Mouse (Mus musculus) hindbrain, embryonic 15.5 days (tissue): ENCODE measurements at regions not wholly inside any gene's neighbourhood (a gene's known extent, or its start where the extent isn't known, plus 50 kb on each side); places are given as distances from the start of the nearest gene placed in this dataset.

Experiments used
- ATAC-seq: fragments of 200-750 bp; cut with Nextera tagmentation; 2 replicates; pipeline ENCODE4 v1.8.0; 2017; ENCODE audit warnings: low read depth, moderate number of reproducible peaks, moderate TSS enrichment; ENCODE audit not compliant: low FRiP score
- H3K27ac ChIP-seq: fragments of 300-500 bp; sonication (generic); replicated peaks from 2 replicates; pipeline ENCODE4 v1.5.1; 2015; ENCODE audit warnings: mild to moderate bottlenecking, inconsistent platforms
- H3K27me3 ChIP-seq: fragments of 300-500 bp; sonication (generic); 2 replicates; pipeline ENCODE4 v1.6.1; 2015; ENCODE audit warnings: control low read depth, inconsistent platforms
- H3K36me3 ChIP-seq: fragments of 300-500 bp; sonication (generic); 2 replicates; pipeline ENCODE4 v1.6.1; 2015; ENCODE audit warnings: control low read depth, inconsistent platforms
- H3K4me1 ChIP-seq: fragments of 300-500 bp; sonication (generic); replicated peaks from 2 replicates; pipeline ENCODE4 v1.6.1; 2015; ENCODE audit warnings: control low read depth, inconsistent platforms
- H3K4me2 ChIP-seq: fragments of 300-500 bp; sonication (generic); 2 replicates; pipeline ENCODE4 v1.6.1; 2015; ENCODE audit warnings: moderate library complexity, mild to moderate bottlenecking, inconsistent platforms
- H3K4me3 ChIP-seq: fragments of 300-500 bp; sonication (generic); 2 replicates; pipeline ENCODE4 v1.5.1; 2015; ENCODE audit warnings: mild to moderate bottlenecking, inconsistent platforms
- H3K9ac ChIP-seq: fragments of 300-500 bp; sonication (generic); 2 replicates; pipeline ENCODE4 v1.6.1; 2015; ENCODE audit warnings: inconsistent platforms
- H3K9me3 ChIP-seq: fragments of 300-500 bp; sonication (generic); 2 replicates; pipeline ENCODE4 v1.6.1; 2016; ENCODE audit warnings: control low read depth, inconsistent platforms
- WGBS: fragments of 180-500 bp; shearing (Covaris S2); methylation state at CpG from one replicate; pipeline ENCODE4 v1.1.7; 2015; 5-methylcytosine and 5-hydroxymethylcytosine counted together

DNA sequence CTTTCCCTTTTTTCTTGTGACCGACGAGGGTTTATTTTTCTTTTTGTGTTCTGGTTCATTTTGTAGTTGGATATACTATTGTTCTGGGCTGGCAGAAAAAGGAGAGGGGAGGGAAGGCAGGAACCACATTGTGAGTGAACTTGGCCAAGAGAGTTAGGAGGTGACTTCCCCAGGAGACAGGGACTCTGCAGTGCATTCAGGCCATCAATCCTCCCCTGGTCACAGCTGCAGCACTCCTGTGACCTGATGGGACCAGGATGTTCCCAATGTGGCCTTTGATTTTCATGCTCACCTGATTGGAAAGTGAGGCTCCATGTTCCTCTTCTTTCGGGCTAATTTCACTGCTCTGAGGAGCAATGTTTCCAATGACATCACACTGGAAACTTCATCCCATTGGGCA, 188.2 kb upstream of the Irx3 start:
- no peak overlapping the region for H3K27ac ChIP-seq
- ATAC-seq = no peak
- peaks cover 31% of the 10 kb centered on the region for H3K4me1 ChIP-seq
- 53% methylated on average over 3 of the region's 3 CpGs for WGBS
- H3K9me3 ChIP-seq = no peaks in the 10 kb centered on the region
- peaks cover 3% of the 10 kb centered on the region for H3K27me3 ChIP-seq
- H3K4me3 ChIP-seq = no peak overlapping the region
- no peaks in the 10 kb centered on the region for H3K36me3 ChIP-seq
- H3K4me2 ChIP-seq = no peak overlapping the region
- no peak overlapping the region for H3K9ac ChIP-seq

GRCm38 (mm10) chr8:91988866-91989633, 187.2 kb upstream of the Irx3 start:
- WGBS = 65% methylated on average over 11 of the region's 11 CpGs
- Histone ChIP-seq H3K27me3 (peaks cover 4% of the 10 kb centered on the region), H3K27ac (no peak overlapping the region), H3K9me3 (no peaks in the 10 kb centered on the region), H3K36me3 (no peaks in the 10 kb centered on the region), H3K4me2 (no peak overlapping the region), H3K4me3 (no peak overlapping the region), H3K4me1 (peaks cover 31% of the 10 kb centered on the region), H3K9ac (no peak overlapping the region)
- ATAC-seq = no peak

GRCm38 (mm10) chr8:91987854-91988253, 186.0 kb upstream of the Irx3 start:
- no peak overlapping the region for H3K4me2 ChIP-seq
- WGBS = 78% methylated on average over 6 of the region's 6 CpGs
- H3K27me3 ChIP-seq = peaks cover 7% of the 10 kb centered on the region
- H3K36me3 ChIP-seq = no peaks in the 10 kb centered on the region
- H3K9ac ChIP-seq = no peak overlapping the region
- no peak overlapping the region for H3K4me3 ChIP-seq
- H3K4me1 ChIP-seq = peaks cover 21% of the 10 kb centered on the region
- H3K27ac ChIP-seq = no peak overlapping the region
- no peak for ATAC-seq
- H3K9me3 ChIP-seq = no peaks in the 10 kb centered on the region

- no peak overlapping the region for H3K9ac ChIP-seq
- peaks cover 5% of the 10 kb centered on the region; the same call in 1 of the 2 replicates for H3K27me3 ChIP-seq
- H3K4me3 ChIP-seq = no peak overlapping the region
- ATAC-seq = no peak
- H3K27ac ChIP-seq = no peak overlapping the region
- no peaks in the 10 kb centered on the region for H3K4me1 ChIP-seq
- no peaks in the 10 kb centered on the region for H3K36me3 ChIP-seq
- H3K4me2 ChIP-seq = no peak overlapping the region
- WGBS = 84% methylated on average over 2 of the region's 2 CpGs
- H3K9me3 ChIP-seq = no peaks in the 10 kb centered on the region
Measured at GRCm38 (mm10) chr8:91983171-91983570, 181.3 kb upstream of the Irx3 start.

DNA sequence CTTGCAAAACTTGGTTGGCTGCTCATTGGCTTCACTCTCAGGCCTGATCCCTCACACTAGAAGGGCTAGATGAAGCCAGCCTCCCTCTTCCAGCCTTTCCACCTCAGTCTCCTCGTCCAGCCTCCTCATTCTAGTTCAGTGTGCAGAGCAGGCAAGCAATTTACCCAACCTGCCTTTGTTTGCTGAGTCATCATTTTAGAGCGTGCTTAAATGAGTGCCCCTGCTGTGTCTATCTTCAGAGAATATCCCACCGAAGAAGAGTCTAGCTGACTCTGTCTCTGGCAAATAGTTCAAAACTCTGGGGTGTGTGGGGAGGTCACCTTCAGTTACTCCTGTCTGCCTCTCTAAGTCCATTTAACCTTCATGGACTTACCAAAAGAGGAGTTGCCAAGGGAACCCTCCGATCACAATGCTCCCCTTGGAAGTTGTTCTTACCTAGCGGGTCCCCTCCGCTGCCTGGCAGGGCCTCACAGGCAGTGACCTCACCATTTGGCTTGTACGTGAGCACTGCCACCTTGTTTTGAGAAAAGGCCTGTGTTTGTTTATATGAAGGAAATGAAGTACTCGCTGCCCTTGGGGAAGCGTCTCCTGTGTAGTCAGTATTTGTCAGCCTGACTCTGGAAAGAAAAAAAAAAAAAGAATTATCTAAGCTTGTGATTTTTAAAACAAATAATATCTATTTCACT, 175.2 kb upstream of the Irx3 start:
- Histone ChIP-seq H3K36me3 (no peaks in the 10 kb centered on the region), H3K27ac (no peak overlapping the region), H3K4me1 (peaks cover 17% of the 10 kb centered on the region), H3K4me2 (no peak overlapping the region), H3K9me3 (no peaks in the 10 kb centered on the region), H3K27me3 (peaks cover 16% of the 10 kb centered on the region), H3K4me3 (no peak overlapping the region), H3K9ac (no peak overlapping the region)
- ATAC-seq = no peak
- WGBS = 51% methylated on average over 9 of the region's 9 CpGs

DNA sequence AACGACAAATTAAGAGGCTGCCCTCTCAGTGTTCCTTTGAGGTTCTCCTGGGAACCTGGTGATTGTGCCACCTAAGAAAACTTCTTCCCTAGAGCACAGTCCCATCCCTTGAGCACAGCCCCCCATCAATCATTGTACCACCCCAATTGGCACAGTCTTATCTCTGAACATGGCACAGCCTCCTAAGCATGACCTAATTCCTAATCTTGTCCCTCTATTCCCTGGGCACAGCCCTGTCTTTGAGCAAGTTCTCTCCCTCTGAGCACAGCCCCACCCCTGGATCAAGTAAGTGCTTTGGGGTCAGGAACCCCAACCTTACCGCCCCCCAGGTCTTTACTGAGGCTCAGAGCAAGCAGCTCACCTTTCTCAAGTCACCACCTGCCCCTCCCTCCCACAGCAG, 173.6 kb upstream of the Irx3 start:
- Histone ChIP-seq H3K4me2 (no peak overlapping the region), H3K27ac (no peak overlapping the region), H3K4me1 (peaks cover 17% of the 10 kb centered on the region), H3K36me3 (no peaks in the 10 kb centered on the region), H3K9ac (no peak overlapping the region), H3K4me3 (no peak overlapping the region), H3K9me3 (no peaks in the 10 kb centered on the region), H3K27me3 (peaks cover 16% of the 10 kb centered on the region)
- ATAC-seq = no peak
- 88% methylated on average over 2 of the region's 2 CpGs for WGBS

DNA sequence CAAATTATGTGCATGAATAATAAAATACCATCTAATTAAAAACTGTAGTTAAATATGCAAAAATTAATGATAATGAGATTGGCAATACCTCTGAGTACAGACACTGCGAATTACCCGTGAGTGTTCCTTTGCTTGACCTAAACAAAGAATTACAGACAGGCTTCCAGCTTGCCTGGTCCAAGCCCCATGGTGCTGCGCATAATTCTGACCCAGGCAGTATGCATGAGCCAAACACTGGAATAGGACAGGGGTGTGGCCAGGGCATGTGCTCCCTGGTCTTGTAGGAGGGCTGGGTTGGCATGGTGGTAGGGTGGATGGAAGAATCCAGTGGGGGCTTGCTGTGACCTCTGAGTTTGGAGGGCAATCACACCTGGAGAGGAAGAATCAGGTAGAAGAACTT, 172.8 kb upstream of the Irx3 start:
- 32% methylated on average over 3 of the region's 3 CpGs for WGBS
- Histone ChIP-seq H3K36me3 (no peaks in the 10 kb centered on the region), H3K27ac (no peak overlapping the region), H3K4me1 (peaks cover 17% of the 10 kb centered on the region), H3K9ac (no peak overlapping the region), H3K4me3 (no peak overlapping the region), H3K27me3 (peaks cover 16% of the 10 kb centered on the region), H3K9me3 (no peaks in the 10 kb centered on the region), H3K4me2 (no peak overlapping the region)
- ATAC-seq = no peak

GRCm38 (mm10) chr8:91973951-91974439, 172.1 kb upstream of the Irx3 start:
- Histone ChIP-seq H3K27ac (no peak overlapping the region), H3K36me3 (no peaks in the 10 kb centered on the region), H3K9me3 (no peaks in the 10 kb centered on the region), H3K4me2 (no peak overlapping the region), H3K27me3 (peaks cover 16% of the 10 kb centered on the region), H3K4me1 (peaks cover 17% of the 10 kb centered on the region), H3K4me3 (no peak overlapping the region), H3K9ac (no peak overlapping the region)
- ATAC-seq = peak; percentile 52
- WGBS = 33% methylated on average over 18 of the region's 18 CpGs

DNA sequence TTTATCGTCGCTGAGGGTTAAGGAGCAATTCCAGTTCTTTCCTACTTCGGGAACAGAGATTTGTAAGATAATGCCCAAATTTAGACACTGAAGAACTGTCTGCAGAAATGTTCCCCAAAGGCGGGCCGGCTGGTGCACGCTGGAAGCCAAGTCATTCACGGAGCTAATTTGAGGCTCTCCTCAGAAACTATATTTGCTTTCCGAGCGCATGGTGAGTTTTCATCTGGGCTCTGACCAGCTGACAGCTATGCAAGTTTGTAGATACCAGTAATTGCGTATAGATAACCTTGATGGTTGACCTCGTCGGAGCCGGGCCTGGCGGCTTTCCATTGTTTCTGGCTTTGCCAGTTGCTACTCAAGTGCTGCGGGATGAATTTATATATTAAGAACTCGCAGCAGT, 165.5 kb upstream of the Irx3 start:
- peaks cover 13% of the 10 kb centered on the region for H3K4me1 ChIP-seq
- no peak overlapping the region for H3K4me3 ChIP-seq
- H3K27ac ChIP-seq = no peak overlapping the region
- no peaks in the 10 kb centered on the region for H3K36me3 ChIP-seq
- peak overlapping the region; percentile 43 for H3K4me2 ChIP-seq
- H3K9ac ChIP-seq = no peak overlapping the region
- no peaks in the 10 kb centered on the region for H3K9me3 ChIP-seq
- 30% methylated on average over 16 of the region's 16 CpGs for WGBS
- 0 out of 2 replicates have a peak, but pooled peaks cover 2% of the 10 kb centered on the region for H3K27me3 ChIP-seq
- no peak for ATAC-seq

DNA sequence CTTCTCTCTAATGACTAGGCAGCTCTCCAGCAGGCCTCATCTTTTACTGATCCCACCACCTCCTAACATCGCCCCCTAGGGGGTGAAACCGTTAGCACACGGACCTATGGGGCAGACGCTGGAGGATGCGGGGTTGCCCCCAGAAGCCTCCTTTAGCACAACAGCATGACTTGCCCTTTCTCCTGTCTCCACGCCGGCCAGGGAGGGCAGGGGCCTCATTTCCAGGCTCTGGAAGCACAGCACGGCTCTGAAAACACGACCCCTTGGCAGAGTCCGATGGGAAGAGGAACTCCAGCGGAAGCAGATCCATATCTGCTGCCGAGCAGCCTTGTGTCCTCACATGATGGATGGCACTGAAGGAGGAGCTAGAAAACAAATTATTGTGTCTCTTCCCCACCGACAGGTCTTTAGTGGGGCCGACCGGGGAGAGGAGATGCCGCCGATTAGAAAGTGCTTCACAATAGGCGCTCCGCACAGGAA, 165.1 kb upstream of the Irx3 start:
- WGBS = 26% methylated on average over 19 of the region's 19 CpGs
- H3K4me1 ChIP-seq = peaks cover 13% of the 10 kb centered on the region
- H3K27ac ChIP-seq = no peak overlapping the region
- no peaks in the 10 kb centered on the region for H3K36me3 ChIP-seq
- no peak overlapping the region for H3K4me3 ChIP-seq
- no peak for ATAC-seq
- no peak overlapping the region for H3K9ac ChIP-seq
- peak overlapping the region; percentile 43 for H3K4me2 ChIP-seq
- H3K27me3 ChIP-seq = 0 out of 2 replicates have a peak, but pooled peaks cover 2% of the 10 kb centered on the region
- H3K9me3 ChIP-seq = no peaks in the 10 kb centered on the region

- no peaks in the 10 kb centered on the region for H3K36me3 ChIP-seq
- 83% methylated on average over 5 of the region's 5 CpGs for WGBS
- no peak overlapping the region for H3K4me3 ChIP-seq
- no peaks in the 10 kb centered on the region for H3K9me3 ChIP-seq
- ATAC-seq = no peak
- no peak overlapping the region for H3K27ac ChIP-seq
- H3K9ac ChIP-seq = no peak overlapping the region
- H3K27me3 ChIP-seq = peaks cover 2% of the 10 kb centered on the region; the same call in 1 of the 2 replicates
- H3K4me2 ChIP-seq = no peak overlapping the region
- H3K4me1 ChIP-seq = no peaks in the 10 kb centered on the region
Measured at GRCm38 (mm10) chr8:91961696-91962095, 159.8 kb upstream of the Irx3 start.

DNA sequence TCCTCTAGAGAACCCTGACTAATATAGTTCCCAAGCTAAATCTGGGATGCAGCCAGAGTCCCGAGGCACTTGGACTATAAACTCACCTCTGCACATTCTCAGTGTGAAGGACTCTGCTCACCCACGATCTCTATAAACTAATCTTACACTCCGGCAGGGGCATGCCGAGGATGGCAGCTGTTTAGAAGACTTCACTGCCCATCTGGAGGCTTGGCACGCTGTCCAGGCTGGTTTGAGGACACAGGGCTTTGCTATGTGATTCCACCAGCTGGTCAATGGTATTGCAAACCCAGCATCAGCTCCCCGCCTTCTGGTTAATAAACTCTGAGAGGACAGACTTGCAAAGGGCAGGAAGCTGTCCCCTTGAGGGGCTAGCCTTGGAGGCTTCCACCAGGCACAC, 153.3 kb upstream of the Irx3 start:
- Histone ChIP-seq H3K36me3 (no peaks in the 10 kb centered on the region), H3K9me3 (no peaks in the 10 kb centered on the region), H3K27ac (no peak overlapping the region), H3K4me2 (no peak overlapping the region), H3K27me3 (peaks cover 3% of the 10 kb centered on the region; the same call in 1 of the 2 replicates), H3K4me1 (no peaks in the 10 kb centered on the region), H3K9ac (no peak overlapping the region), H3K4me3 (no peak overlapping the region)
- WGBS = 74% methylated on average over 6 of the region's 6 CpGs
- no peak for ATAC-seq
